Mouse (Mus musculus) brain, embryonic 14.5 days (tissue): ENCODE measurements at regions not wholly inside any gene's neighbourhood (a gene's known extent, or its start where the extent isn't known, plus 50 kb on each side); places are given as distances from the start of the nearest gene placed in this dataset.

Source experiments
- CTCF ChIP-seq: fragments of 200-500 bp; IDR thresholded peaks from 2 replicates; pipeline ENCODE4 v1.5.1; 2012; ENCODE audit warnings: inconsistent platforms, mild to moderate bottlenecking, moderate library complexity, borderline replicate concordance; ENCODE audit not compliant: insufficient read depth, insufficient read length; ENCODE audit errors: extremely low read depth
- POLR2A ChIP-seq: fragments of 200-500 bp; IDR thresholded peaks from 2 replicates; pipeline ENCODE4 v1.6.1; 2012; ENCODE audit warnings: mild to moderate bottlenecking, inconsistent platforms, borderline replicate concordance; ENCODE audit not compliant: poor library complexity, insufficient read depth, insufficient read length, severe bottlenecking; ENCODE audit errors: extremely low read depth

- TF ChIP-seq POLR2A (no peak), CTCF (no peak)
Observed at GRCm38 (mm10) chr1:145138452-145139266, 363.4 kb upstream of the Rgs18 start.
